Mouse (Mus musculus) ovary, postnatal 10 days (tissue): ENCODE data around the gene Mettl17.
"Not testable (repeated sequence)": the region's sequence is repeated elsewhere in the genome, so short reads cannot be mapped to it uniquely, and the experiment has no call there.

Experiments
- DNase-seq: peaks from one replicate; pipeline ENCODE4 v3.0.0; 2022; ENCODE audit warnings: low spot score

Gene Mettl17

DNA sequence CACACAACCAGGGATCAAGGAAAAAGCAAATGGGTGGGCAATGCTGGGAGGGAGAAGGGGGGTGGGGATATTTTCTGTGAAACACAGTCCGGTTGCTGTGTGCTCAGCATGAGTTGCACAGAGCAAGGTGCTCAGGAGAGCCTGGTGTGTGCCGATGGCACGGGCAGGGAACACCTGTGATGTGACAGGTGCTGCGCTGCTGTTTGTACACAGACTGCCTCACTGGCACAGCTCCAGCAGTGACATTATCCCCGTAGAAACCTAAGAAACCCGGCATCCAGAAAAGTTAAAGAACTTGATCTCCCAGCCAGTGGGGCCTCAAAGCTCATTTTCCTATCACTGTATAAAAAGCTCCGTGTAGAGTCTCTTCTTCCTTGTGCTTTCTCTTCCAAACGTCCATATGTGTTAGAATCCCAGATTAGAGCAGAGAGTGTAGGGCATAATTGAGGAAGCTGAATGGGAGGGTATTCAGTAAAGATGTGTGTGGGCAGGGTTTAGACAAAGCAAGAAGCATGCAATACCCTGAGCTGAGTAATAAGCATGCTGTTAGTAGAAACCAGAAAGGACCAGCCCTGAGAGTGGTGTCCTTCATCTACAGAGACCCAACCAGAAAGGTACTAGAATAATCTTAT lies 12.0 kb downstream of the Mettl17 start:
- no peak for DNase-seq

DNA sequence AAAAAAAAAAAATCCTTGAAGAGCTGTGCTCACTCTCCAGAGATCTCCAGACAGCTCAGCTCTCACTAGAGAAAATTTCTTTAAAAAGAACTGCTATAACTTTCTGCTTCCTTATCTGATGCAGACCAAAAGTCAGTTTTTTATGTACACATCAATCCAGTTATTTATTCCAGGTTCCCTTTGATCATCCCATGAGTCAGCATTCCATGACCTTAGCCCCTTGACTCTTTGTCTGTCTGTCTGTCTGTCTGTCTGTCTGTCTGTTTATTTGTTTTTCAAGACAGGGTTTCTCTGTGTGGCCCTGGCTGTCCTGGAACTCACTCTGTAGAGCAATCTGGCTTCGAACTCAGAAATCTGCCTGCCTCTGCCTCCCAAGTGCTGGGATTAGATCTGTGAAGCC lies 14.7 kb downstream of the Mettl17 start:
- no peak for DNase-seq

DNA sequence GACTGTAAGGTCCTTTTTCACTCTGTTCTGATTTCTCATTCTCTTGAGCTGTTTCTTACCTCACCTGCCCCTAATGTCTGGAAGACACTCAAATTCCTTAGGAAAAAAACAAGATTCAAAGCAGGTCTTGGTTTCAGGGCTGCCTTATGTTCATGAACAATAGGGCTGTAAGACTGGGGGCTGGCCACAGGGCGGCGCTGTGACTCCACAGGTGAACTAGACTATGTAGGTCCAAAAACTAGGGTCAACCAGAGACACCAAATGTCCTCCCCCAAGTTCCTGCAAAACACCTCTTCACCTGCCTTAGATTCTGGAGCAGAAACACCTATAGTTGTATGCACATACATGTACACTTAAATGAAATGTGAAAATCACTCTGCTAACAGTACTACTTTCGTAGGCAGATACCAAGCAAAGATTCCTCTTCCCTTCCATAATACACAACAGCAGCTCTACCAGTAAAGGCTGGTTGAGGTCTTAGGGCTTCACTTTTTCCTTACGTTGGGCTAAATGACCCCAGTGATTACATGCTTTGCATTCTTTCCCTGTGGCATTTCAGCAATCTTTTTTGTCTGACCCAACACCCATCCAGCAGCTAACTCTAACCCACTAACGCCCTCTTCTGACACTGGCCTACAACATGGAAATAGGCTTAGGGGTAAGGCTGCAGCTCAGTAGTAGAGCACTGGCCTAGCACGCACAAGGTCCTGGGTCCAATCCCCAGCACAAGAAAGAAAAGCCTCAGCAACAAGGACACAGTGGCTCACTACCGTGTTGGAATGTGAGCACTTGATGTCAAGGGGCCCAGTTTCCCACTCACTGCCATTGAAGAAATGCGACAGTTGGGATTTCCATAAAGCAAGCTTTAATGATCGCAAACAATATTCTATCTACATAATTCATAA lies 18.4 kb downstream of the Mettl17 start:
- DNase-seq: peak; percentile 54

DNA sequence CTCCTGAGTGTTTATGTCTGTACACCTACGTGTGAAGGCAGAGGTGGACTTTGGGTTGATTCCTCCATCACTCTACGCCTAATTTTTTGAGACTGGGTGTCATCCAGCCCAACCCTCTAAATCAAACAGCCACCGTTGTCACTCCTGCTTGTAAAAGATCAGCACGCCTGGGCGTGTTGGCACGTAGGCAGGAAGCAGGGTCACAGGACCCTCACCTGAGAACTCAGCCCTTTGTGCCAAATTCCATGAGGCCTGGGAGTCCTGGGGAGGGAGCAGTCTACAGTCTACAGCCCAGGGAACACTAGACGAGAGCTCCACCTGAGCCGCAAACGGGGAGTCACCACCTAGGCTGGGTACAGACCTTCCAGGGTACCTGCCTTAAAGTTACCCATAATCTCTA lies 19.1 kb downstream of the Mettl17 start:
- DNase-seq: no peak

DNA sequence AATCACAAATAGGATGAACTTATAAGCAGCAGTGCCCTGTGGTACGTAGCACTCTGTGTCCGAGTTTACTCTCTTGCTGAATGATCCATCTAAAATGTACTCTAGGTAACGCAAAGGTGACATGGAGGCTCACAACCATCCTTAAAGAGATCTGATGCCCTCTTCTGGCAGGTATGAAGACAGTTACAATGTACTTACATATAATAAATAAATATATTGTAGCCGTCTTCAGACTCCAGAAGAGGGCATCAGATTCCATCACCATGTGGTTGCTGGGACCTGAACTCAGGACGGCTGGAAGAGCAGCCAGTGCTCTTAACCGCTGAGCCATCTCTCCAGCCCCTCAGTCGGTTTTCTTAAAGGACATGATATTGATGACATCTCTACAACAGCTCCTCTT lies 20.1 kb downstream of the Mettl17 start:
- DNase-seq: no peak

DNA sequence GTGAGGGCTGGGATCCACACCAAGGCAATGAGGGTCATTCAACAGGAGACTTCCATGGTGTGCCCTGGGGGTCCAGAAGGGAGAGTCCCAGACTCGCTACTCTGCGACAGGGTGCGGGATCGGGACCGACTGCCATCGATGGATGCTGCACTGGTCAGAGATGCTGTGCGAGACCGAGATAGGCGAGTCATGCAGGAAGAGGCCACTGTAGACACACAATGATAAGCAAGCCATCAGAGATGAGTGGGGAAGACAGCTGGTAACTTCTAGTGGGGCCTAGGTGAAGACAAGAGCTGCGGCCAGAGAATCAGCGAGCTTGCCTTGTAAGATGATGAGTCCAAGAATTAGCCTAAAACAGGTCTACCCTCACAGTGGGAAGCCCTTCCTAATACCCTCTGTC lies 21.5 kb downstream of the Mettl17 start:
- no peak for DNase-seq

DNA sequence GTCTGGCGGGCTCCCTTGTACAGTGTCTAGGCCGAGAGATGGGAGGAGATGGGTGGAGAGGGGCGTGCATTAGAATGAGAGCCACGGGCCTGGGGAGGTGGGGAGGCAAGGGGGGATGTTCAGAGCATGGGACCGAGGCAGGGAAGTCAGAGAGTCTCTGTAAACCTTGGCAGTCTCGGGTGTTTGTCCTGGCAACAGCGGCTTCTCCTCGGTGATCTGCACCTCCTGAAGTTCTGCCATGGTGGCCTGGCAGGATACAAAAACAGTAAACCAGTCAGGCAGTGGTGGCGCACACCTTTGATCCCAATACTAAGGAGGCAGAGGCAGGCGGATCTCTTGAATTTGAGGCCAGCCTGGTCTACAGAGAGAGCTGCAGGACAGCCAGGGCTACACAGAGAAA lies 26.7 kb downstream of the Mettl17 start:
- DNase-seq: no peak

DNA sequence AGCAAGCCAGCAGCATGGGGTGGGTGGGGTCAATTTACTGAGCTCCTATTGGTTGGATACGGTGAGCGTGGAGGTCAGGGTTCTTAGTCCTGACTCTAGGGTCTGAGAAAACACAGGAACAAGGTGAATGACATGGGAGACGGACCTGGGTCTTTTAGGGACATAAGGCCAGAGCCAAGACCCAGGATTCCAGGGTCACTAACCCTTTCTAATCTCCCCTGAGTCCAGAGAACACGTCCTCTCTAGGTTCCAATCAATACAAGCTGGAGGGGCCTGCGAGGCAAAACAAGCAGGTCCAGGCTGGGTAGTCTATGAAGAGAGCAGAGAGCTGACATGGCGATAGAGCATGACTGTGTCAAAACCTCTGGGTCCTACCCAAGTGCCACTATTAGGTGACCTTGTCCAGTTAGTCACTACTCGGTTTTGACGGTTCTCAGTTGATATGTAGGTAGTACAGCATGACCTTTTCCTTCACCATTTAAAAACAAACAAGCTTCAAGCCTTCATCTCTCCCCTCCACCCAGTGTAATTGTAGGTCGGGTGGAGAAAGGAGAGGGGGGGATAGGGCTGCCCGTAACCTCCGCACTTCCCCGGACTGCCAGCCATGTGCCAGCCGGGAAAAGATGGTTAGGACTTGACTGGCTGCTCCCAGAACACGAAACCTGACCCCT lies 27.9 kb downstream of the Mettl17 start:
- DNase-seq: no peak

DNA sequence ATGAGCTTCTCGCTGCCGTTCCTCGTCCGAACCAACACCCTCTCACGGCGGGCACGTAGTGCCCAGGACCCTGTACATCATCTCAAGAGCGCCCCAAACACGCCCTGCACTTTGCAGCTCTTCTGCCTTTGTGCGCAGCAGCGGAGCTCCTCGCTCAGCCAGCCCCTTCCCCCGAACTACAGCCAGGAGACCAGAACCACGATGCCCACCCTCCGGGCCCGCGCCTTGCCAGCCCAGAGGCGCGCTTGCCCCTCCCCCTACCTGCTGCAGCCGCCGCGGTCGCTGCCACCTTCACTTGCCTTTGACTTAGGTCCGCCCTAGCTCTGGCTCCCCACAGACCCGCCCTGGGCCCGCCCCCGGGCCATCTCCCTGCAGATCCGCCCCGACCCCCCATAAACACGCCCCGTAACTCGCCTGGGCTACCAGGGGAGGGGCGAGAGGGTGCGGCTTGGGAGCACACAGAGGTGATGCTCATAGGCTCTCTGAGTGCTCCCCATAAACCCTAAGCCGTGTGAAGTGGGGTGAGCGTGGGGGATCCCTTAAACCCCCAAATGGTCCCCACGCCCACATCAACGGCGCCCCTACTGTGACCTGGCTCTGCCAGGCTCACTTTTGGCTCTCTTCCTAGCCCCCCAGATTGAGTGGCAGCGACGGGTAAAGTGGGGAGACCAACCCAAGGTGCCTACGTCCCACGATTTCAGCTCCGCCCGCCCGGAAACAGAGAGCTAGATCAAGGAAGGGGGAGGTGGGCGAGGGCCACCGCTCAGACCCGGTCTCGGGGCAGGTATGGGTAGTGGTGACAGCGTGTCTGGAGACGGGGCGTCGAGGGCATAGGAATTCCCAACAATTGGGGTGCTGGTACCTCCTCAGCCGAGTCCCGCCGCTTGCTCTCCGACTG lies 28.7 kb downstream of the Mettl17 start:
- peak; percentile 55 for DNase-seq

DNA sequence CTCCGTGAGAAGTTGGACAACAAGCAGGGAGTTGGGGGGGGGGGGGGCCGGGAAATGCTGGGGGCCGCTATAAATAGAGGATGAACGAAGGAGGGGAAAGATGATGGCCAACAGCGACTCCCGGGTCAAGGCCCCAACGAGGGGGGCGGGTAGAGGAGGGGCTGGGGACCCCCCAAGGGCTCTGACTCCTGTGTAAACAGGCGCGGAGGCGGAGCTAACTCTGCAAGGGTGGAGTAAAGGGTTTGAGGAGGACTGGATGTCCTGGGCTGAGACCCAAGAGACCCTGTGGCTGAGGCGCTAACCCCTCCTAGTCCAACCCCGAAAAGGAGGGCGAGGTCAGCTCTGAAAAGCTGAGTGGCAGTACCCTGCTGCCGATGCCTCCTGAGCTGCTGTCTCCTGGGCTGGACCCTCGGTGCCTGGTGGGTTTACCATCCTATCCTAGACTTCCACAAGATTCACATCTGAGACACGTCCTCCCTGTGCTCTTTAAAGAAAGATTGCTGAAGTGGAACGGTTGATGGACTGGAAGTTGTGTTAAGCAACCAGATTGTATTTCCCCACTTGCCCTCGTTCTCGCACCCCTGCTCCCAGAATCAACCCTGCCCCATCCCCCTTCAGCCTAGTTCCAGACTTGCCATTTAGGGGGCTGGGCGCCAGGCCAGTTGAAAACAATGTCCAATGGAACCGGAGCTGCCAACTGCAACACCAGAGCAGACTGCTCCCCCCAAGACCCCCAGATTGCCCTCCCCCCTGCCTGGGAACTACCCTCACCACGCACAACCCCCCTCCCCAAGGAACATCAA lies 29.5 kb downstream of the Mettl17 start, which contains the start of gene Ndrg2:
Gene Ndrg2, minus strand, starts transcription at position 199 of the 803 bp plus-strand sequence.
- DNase-seq: peak; percentile 45

DNA sequence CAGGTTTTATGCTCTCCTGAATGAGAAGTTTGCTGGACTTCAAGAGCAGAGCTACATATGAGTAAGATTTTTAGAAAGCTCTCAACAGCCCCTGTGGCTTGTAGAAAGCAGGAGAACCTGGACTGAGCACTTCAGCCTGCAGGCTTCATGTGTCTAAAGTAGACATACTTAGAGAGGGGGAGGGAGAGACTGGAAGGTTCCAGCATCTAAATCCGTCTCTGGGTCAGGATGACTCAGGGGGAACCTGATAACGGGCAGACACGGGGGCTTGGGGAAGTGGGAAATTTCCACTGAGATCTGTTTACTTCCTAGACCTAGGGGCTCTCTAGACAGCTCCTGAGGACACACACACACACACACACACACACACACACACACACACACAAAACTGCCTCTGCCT lies 30.4 kb downstream of the Mettl17 start:
- no peak for DNase-seq

DNA sequence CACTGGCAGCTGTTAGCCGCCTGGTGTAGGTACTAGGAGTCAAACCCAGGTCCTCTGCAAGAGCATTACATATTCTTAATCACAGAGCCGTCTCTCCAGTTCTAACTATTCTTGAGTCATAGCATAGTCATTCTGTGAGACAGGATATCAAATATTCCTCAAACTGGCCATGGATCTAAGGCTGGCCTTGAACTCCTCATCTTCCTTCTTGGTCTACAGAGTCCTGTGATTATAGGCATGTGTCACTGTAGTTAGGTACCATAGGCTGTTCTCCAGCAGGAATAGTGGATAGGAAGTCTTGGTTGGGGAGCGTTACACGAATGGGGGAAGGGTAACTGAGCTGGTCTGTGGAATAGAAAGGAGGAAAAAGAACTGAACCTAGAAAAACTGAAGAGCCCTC lies 31.9 kb downstream of the Mettl17 start:
- no peak for DNase-seq

DNA sequence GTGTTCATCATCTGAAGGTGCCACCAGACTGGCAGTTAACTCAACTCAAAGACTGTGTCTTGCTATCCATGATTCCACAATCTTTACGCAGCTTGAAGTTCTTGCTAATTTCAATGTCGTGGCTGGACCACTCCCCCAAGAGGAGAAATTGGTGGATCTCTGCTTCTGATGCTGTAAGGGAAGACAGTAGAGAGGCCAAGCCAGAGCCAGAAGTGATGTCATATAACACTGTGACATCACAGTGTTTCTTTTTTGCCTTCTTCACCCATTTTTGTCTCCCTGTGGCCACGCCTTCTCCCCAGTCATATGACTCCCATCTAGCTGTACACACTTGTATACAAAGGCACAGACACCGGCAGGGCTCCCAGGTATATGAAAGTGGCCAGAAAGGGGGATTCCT lies 33.5 kb downstream of the Mettl17 start, which contains the start of gene Tppp2:
Gene Tppp2, plus strand, starts transcription at position 301 of the 400 bp plus-strand sequence.
- DNase-seq: no peak

DNA sequence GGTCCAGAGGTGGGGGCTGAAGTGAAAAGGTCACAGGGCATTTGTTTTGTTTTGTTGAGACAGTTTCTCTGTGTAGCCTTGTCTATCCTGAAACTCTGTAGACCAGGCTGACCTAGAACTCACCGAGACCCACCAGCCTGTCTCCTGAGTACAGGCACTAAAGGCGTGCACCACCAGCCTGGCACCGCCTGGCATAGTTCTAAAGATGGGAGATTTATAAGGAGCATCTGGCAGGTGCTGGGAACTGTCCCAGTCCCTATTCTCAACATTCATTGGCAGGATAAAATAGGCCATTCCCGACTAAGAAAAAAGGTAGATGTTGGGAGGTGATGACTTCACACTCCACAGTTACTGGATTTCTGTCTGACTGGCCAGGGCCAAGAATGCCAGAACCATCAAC lies 34.3 kb downstream of the Mettl17 start:
- no peak for DNase-seq

DNA sequence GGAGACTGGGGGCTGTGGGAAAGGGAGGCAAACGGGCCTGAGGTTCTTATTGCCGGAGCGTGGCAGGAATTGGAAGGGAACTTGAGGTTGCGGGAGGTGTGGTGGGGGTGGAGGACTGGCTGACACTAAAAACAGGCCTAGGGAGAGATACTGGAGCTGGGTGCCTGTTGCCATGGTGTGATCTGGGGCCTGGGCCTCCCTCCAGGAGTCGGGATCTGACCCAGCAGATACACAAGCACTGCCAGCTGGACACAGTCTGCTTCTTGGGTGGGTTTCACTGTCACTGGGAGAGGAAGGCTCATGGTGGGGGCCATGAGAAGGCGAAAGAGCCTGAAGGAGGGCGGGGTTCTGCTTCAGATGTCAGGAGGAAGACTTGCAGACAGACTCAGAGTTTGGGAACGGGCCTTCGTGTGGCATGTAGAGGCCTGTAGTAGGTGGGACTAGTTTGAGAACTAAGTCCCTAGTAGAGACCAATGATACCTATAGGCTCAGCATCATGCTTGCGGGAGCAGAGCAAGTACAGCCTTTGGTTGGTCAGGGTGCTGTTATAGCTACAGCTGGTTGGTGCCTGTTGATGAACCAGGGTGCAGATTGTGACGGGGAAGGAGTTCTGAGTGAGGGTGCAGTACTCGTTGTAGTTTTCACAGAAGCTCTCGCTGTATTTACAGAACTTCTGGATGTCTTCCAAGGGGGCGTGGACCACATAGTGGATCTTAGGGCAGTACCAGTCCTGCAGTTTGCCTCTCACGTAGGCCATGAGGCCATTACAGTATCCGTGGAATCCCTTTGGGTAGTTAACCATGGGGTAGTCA lies 37.3 kb downstream of the Mettl17 start:
- no peak for DNase-seq

DNA sequence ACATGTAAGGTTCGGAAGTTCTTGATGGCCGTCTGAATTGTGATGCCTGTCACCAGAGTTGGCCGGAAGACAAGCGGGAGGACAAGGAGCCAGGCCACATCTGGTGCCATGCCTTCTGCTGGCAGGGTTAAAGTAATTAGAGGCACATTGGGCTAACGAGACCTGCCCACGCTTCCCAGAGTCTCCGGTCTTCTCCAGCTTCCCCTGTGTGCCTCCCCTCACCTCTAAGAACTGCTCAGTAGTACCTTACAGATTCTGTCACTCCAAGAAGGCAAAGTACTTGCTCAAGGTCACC lies 37.9 kb downstream of the Mettl17 start, which contains the start of gene Rnase13:
Gene Rnase13, minus strand, starts transcription at position 203 of the 295 bp plus-strand sequence.
- DNase-seq: no peak

DNA sequence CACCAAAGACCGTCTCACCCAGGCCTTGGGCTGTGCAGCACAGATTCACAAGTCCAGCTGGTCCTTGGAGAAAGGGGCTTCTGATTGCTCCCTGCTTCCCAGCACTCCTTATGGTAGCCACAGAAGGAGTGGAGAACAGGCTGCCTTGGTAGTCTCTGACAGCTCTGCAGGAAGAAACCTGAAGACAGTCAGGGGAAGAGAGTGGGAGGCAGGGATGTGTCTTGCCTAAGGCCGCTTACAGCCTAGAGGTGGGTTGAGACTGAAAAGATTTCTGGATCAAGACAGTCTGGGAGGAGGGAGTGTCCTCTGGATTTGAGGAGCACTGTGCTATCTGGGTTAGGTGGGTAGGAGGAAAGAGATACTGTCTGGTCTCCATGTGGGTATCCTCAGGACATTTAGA lies 38.3 kb downstream of the Mettl17 start:
- no peak for DNase-seq

DNA sequence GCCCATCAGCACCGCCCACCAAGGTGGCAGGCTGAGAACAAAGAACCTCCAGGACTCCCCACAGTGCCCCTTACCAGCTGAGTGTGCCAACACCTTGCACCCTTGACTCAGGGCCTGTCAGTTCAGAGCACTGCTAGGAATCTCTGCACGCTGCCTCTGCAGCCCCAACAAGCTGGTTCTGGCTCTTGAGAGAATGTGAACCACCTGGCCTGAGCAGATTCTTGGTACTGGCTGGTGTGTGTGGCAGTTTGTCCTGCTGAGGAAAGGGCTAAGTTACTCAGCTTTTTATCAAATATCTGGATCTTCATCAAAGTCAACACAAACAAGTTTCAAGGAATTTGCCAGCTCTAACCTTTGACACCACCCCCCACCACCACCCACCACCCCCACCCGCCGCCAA lies 38.9 kb downstream of the Mettl17 start:
- no peak for DNase-seq

DNA sequence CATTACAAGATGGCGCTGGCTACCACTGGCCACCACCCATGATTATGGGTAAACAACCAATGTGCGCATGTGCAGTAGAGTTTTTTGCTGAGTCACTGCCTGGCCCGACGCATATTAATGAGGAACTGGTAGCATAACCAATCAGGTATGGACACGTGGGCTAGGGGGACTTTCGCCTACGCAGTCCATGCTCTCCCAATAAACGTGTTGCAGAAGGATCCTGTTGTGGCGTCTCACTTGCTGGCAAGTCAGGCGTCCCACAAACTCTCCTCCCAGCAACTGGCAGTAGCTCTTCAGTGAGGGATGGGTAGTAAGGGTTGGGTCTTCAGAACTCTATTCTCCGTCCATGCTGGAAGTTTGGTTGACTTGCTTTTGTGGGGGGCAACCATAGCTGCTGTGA lies 42.3 kb downstream of the Mettl17 start:
- not testable (repeated sequence) for DNase-seq

DNA sequence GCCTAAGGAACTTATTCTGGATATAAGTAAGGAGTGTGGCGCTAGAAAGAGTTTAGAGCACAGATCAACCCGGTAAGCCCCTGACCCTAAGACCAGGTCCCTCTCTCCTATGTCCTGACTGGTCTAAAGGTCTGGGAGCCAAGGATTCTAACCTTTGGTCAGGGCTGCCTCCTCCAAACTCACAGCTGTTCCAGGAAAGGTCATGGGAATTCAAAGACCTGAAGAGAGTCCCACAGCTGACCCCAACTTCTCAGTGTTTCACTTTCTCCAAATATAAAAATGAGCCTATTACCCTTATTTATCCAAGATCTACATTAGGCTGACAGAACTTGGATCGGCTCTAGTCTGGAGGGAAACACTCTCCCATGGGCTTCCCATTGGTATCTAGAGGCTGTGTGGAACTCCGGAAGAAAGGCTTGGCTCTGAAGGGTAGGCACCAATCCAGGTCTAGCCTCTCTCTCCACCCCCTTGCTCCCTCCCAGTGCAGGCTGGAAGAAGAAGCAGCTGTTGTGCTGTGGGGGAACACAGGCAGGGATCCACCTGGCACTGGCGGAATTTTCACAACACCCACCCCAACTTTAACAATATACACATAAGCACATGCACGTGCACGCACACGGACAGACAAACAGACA lies 44.8 kb downstream of the Mettl17 start:
- no peak for DNase-seq
